Mouse (Mus musculus) kidney, adult 2 months (tissue): ENCODE measurements at regions not wholly inside any gene's neighbourhood (a gene's known extent, or its start where the extent isn't known, plus 50 kb on each side); places are given as distances from the start of the nearest gene placed in this dataset.

Source experiments
- CTCF ChIP-seq: fragments of 200-500 bp; conservative IDR thresholded peaks from 2 replicates; pipeline ENCODE4 v1.5.1; 2011; ENCODE audit warnings: low read depth, mild to moderate bottlenecking, control low read depth, low read length, moderate library complexity, mixed read lengths; ENCODE audit not compliant: insufficient read depth, insufficient read length
- POLR2A ChIP-seq: fragments of 200-500 bp; IDR thresholded peaks from one replicate; pipeline ENCODE4 v1.6.1; 2011; ENCODE audit warnings: low read depth, low read length, control low read depth

DNA sequence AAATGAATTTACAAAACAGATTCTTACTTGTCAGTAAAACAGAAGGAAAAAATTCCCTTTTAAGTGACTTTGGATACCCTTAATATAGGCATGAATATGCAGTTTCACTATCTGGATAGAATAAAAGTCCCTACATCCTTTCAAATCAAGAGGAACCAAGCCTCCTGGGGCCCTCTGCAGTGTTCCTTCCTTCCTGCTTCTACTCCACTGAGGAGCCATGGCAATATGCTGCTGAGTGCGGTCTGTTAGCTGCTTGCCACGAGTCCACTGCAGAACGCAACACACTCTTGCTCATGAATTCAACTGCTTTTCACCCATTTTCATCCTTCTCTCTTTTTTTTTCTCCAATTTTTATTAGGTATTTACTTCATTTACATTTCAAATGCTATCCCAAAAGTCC is 107.5 kb downstream of the Gm17728 start:
- TF ChIP-seq POLR2A, result no peak
- TF ChIP-seq CTCF, result no peak
